Mouse (Mus musculus) liver, embryonic 18 days (tissue): Measurements from ENCODE around the gene Rnf130. TPM values are rescaled to one million over a fixed set of nuclear protein-coding genes. Genes with fewer than 3 reads are reported as not detected.

ENCODE experiments used
- polyA plus RNA-seq: library from polyadenylated mRNA; depleted of rRNA; stranded (reverse); fragments of >200 nt; gene quantifications from 2 replicates; pipeline ENCODE4 v1.2.3, GENCODE M21; 2012; rRNA removed

Gene Rnf130
- 35.9 and 36.9 TPM in 2 replicates for polyA plus RNA-seq

DNA sequence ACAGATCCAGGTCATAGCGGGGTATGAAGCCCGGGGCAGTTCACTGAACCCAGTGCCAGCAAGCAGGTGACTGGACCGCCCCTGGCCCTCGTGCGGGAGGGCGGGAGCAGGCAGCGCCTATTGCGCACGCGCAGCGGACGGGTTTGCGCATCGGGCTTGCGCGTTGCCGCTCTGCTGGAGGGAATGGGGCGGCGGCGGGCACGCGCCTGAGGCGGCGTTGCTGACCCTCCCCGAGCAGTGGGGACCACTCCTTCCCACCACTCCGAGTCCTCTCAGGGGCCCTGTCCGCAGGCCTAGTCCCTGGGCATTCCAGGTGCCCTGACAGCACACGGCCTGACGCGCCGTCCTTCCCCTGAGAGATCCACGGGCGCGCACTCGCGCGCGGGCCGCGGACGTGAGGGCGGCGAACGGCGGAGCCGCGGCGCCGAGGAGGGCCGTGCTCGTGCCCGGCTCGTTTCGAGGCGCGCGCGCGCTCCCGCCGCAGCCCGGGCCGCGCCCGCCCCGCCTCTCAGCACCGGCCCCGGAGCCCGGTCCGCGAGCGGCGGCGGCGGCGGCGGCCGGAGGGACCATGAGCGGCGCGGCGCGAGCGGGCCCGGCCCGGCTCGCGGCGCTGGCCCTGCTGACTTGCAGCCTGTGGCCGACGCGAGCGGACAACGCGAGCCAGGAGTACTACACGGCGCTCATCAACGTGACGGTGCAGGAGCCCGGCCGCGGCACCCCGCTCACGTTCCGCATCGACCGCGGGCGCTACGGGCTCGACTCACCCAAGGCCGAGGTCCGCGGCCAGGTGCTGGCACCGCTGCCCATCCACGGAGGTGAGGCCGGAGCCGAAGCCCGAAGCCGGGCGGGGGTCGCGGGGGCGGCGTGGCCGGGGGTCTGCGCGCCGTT, at the start of gene Rnf130:
Gene Rnf130, plus strand, starts transcription at position 514 of the 888 bp plus-strand sequence.

DNA sequence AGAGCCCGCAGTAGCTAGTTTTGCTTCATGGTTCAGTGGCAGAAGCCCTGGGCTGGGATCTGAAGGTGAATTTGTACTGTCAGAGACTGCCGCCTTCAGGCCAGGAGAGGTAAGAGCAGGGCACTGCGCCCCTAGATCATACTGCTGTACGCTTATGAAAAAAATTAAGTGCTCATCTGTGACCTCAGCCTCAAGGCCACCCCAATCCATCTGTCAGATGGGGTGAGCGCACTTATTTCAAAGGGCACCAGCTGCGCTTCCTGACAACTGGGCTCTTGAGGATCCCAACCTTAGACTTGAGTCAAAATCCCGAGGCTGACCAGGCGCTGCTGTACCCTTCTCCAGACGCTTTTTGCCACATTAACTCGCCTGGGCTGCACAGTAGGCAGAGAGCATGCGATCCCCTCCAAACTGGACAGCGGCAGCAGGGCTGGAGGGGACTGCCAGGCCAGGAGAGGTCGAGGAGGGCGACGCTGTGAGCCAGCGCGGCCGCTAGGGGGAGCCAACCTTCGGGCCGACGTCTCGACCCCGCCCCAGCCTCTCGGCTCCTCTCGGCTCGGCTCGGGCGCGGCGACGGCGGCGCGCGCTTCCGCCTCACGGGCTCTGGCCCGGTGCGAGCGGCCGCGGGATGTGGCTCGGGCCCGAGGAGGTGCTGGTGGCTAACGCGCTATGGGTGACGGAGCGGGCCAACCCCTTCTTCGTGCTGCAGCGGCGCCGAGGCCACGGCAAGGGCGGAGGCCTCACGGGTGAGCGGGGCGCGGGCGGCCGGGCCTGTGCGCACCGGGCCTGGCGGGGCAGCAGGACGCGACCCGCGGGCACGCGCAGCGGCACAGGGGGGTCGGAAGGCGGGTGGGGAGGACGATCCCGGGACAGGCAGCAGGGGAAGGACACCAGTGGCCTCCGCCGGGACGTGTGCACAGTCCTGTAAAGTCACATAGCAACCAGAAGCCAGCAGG, 105.9 kb downstream of the Rnf130 start, which contains the start of gene Tbc1d9b:
Gene Tbc1d9b, plus strand, starts transcription at position 586 of the 956 bp plus-strand sequence.

Other genes starting within 250 kb of the Rnf130 start
- 0.47 and 0.52 TPM in 2 replicates for gene Gfpt2, start 231.2 kb upstream of the Rnf130 start, polyA plus RNA-seq
- gene Mapk9, start 178.6 kb upstream of the Rnf130 start, polyA plus RNA-seq = 12.1 and 13.0 TPM in 2 replicates
- 0.02 TPM in 1 of 2 replicates, not detected in the other for gene Rasgef1c, start 123.5 kb upstream of the Rnf130 start, polyA plus RNA-seq
- 10.8 and 12.4 TPM in 2 replicates for gene Tbc1d9b, start 106.0 kb downstream of the Rnf130 start, polyA plus RNA-seq
- gene Mrnip, start 149.1 kb downstream of the Rnf130 start, polyA plus RNA-seq = 5.2 and 5.5 TPM in 2 replicates
- 72.2 and 84.8 TPM in 2 replicates for gene Sqstm1, start 185.5 kb downstream of the Rnf130 start, polyA plus RNA-seq
- 12.1 and 13.6 TPM in 2 replicates for gene Mgat4b, start 185.5 kb downstream of the Rnf130 start, polyA plus RNA-seq
- 0.77 and 0.83 TPM in 2 replicates for gene Ltc4s, start 213.3 kb downstream of the Rnf130 start, polyA plus RNA-seq